Mouse (Mus musculus) layer of hippocampus, postnatal 25 days (tissue): ENCODE data around the gene 4921517D22Rik. TPM values are rescaled to one million over a fixed set of nuclear protein-coding genes. Genes with fewer than 3 reads are reported as not detected.
A peak's percentile ranks its signal among the peaks of the same experiment; 100 is the strongest.
"Not testable (repeated sequence)": the region's sequence is repeated elsewhere in the genome, so short reads cannot be mapped to it uniquely, and the experiment has no call there.

Experiments used
- DNase-seq, 2 experiments: peaks; one replicate each; pipeline ENCODE4 v3.0.0; 2022; ENCODE audit warnings: mixed read lengths in 2 of 2, low spot score in 1 of 2; ENCODE audit errors: extremely low spot score in 1 of 2
- total RNA-seq, 2 experiments: library from RNA; stranded (reverse); gene quantifications; 2 replicates each; pipeline ENCODE4 v1.2.3; 2021

The 4921517D22Rik gene
- total RNA-seq, result not detected

DNA sequence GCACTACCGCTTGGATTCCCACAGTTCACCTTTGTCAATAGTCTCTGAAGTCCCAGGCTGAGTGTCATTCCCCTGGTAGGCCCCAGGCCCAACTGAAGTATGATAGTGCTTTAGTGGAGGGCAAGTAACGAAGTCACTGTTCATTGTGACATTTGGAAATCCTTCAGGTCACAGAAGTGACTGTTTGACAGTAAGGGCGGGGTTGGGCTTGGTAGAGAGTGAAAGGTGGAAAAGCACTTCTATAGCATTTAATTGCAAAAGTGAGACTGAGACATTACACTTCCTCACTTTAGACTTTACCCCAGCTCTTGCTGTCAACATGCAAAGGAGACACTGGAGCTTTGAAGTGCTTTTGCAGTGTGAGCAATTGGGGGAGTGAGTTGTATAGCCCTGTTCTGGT, at the start of gene 4921517D22Rik:
Gene 4921517D22Rik, minus strand, starts transcription at position 101 of the 400 bp plus-strand sequence.
- no peak for DNase-seq

DNA sequence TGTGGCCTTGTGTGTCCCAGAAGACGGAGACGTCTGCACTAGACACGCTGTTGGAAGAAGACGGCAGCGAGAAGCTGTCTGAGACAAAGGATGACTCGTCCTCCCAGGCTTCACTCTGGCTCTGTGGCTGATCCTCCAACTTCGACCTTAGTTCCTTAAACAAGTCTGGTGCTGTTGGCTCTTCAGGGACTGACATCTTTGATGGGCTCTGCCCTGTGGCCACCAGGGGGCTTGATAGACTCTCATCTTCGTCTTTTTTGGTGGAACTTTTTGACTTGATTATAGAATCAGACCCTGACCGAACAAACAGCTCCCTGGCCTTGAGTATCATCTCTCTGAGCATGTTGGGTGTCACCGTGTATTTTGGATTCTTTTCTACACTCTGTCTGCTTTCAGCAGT, 47.8 kb upstream of the 4921517D22Rik start:
- DNase-seq, result no peak

DNA sequence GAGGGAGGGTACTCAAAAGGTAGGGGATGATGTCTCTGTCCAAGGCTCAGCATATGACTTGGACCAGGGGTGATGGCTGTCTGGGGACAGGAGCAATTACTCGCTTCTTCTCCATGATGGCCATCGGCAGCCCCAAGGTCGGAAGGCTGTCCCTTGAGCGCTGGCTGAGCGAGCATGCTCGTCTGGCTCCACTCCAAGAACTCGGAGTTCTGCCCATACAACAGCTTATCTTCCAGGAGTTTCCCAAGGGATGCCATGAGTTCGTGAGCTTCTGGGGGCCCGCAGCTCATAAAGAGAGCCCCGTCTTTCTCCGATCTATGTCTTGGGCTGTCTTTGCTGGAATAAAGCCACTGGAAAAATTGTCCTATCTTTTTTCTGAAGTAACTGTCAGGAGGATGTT, 47.2 kb upstream of the 4921517D22Rik start:
- no peak for DNase-seq

DNA sequence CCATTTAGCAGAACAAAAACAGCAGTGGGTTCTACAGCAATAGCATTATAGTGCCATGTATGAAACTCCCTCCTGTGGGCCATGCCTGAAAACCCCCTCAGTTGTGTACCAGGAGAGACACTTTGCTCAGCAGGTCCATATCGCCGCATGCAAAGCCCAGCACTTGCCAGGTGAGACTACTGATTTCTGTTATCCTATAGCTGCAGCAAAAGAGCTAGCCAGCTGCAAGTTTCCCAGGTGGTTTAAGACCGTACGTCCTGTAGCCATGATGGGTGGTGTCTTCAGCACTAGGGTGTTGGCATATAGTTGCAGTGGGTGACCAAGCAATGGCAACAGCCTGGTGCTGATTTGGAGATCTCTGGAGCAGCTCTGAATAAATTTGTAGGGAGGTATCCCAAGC, 45.5 kb upstream of the 4921517D22Rik start:
- DNase-seq, result no peak

DNA sequence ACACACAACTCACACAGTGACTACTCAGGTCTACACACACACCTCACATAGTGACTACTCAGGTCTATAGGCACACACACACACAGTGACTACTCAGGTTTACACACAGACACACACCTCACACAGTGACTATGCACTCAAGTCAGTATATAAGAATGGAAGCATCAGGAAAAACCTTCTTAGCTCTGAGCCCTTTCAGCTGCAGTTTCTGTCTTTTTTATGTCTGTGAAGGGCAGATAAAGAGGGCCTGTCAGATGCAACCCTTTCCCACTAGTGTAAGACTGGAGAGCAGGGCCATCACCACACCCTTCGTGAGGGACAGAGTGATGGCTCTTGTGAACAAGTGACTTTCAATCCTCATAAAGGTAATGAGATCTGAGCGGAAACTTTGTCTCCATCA, 44.5 kb upstream of the 4921517D22Rik start:
- DNase-seq, result no peak

DNA sequence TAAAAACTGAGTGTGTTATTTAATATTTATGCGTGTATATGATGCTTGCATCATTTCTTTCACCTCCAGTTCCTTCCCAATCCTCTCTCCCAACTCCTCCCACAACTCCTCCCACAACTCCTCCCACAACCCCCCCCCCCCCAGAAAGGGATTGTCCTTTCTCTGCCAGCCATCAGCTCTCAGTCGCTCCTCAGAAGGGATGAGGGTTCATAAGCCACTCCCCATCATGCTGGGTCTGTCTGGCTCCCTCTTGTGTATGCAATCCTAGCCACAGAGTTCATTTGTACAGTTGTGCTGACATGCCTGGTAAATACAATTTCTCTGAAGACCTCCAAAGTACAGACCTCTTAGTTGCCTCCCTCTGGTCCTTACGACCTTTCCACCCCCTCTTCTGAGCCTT, 41.3 kb upstream of the 4921517D22Rik start:
- DNase-seq, result no peak

DNA sequence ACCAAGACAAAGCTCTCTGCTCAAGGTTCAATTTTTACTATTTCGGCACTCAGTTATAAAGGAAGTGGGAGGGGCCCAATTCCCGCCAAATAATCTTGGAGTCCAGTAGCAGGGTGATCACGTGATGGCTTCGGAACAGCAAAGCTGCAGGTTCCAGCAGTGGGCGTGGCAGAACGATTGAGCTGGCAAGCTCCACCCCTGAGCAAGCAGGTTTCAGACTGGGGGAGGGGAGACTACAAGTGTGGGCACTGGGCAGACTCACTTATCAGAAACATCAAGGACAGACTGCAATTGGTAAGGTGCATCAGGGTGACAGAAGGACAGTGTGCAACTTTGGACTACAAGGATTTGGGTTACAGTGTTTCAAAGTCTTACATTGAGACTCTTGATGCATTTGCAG, 40.4 kb upstream of the 4921517D22Rik start:
- DNase-seq, result not testable (repeated sequence)

DNA sequence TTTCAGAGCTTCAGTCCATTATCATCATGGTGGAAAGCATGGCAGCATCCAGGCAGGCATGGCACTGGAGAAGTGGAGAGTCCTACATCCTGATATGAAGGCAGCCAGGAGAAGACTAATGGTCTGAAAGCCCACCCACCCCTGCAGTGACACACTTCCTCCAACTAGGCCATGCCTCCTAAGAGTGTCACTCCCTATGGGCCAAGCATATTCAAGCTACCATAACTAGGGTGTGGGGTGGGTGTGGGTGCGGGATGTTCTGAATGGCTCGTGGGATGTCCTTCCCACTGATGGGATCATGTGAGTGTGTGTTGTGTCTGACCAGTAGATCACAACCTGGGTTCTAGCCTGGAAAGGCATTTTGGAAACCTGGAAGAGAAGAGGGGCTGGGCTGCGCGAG, 40.0 kb upstream of the 4921517D22Rik start:
- no peak for DNase-seq

DNA sequence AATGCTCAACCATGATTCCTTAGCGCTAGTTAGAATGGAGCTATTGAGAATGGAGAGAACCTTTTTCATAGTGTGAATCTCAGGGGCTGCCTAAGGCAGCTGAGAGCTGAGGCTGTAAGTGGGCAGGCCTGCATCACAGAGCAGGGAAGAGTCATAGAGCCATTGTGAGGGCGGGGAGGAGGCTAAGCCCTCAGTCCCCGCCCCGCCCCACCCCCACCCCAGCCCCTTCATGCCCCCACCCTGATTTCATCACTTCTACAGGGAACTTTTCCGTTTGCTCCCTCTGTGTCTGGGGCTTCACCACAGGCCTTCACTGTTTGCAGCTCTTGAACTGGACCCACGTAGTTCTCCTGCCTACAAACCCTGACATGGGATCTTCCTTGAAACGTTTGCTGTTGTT, 37.7 kb upstream of the 4921517D22Rik start, which contains the start of gene Spata31d1d:
Gene Spata31d1d, minus strand, starts transcription at position 101 of the 400 bp plus-strand sequence.
- no peak for DNase-seq

DNA sequence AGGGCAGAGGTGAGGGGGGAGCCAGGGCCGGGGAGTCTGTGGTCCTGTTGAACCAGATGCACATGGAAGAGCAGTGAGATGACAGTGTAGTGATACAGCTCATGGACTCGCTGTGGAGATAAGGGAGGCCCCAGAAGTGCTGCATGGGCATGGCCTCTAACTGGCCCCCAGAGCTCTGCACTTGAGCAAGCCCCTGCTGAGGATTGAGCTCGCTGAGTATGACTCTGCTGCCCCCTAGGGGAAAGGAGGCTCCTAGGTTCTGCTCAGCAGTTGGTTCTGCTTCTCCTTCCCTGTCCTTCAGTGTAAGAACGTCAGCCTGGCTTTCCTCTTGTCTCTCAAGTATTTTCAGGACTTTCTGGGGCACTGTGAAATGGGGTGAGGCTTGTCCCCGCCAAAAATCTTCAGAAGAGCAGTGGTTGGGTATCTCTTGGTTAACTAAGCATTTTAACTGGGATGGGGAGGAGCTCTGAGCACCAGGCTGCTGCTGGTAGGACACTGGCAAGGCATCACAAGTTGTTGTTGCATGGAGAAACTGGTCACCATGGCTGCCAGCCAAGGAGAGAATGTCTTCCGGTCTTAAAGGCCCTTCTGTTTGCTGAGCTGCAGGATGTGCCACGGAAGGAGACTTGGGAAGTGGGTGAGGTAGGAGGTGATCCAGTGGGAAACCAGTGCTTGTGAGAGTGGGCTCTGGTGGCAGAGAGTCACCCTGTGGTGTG, 34.6 kb upstream of the 4921517D22Rik start:
- peak; percentile 69 to 86 for DNase-seq

DNA sequence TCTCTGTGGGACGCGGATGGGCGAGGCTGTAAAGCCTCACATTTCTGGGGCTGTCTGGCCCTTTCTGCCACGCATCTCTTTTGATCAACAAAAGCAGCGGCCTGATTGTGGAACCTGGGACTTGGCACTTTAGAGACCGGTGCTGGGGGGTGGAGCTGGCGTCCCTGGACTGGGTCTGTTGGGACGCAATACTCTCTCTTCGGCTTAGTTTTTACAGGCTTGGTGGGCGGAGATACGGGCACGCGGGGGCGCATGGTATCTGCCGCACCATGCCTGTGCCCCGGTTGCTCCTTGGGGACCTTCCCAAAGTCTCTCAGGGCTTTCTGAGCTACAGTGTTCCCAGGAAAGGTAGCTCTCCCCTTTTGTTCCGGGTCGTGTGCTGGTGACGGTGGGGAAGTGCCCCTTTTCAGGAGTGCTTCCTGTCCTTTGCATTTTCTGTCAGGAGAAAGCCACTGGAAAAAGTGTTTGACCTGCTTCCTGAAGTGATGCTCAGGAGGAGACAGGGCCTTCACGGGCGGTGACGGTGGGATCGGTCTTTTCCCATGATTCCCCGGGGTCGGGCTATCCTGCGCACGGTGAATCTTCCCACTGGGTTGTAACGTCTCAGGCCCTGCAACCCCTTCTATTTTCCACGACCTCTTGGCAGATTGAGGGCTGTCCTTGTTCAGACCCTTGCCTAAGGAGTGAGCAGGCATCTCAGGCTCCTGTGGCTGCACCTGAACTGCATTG, 32.4 kb upstream of the 4921517D22Rik start:
- DNase-seq, result no peak

DNA sequence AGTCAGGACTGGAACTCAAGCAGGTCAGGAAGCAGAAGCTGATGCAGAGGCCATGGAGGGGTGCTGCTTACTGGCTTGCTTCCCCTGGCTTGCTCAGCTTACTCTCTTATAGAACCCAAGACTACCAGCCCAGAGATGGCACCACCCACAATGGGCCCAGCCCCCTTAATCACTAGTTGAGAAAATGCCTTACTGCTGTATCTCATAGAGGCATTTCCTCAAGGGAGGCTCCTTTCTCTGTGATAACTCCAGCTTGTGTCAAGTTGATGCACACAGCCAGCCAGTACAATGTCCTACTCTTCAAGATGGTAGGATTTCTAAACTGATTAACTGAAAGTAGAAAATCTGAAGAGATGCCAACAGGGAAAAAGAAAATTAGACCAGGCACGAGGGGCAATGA, 28.2 kb upstream of the 4921517D22Rik start:
- DNase-seq, result not testable (repeated sequence)

DNA sequence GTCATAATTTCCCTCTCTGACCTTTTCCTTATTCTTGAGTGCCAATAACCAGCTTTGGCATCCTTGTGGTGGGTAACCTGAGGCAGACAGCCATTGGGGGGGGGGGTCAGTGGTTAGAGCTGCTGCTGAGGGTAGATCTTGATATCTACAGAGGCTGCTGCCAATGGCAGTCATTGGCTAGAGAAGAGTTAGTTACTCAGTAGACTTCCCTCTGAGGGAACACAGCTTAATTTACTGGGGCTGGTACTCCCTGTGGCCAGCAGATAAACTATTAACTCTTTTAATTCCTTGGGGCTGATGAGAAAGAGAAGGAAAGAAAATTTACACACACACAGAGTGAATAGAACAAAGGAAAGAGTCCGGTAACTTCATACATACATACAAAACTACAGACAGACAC, 25.6 kb upstream of the 4921517D22Rik start:
- DNase-seq, result no peak

DNA sequence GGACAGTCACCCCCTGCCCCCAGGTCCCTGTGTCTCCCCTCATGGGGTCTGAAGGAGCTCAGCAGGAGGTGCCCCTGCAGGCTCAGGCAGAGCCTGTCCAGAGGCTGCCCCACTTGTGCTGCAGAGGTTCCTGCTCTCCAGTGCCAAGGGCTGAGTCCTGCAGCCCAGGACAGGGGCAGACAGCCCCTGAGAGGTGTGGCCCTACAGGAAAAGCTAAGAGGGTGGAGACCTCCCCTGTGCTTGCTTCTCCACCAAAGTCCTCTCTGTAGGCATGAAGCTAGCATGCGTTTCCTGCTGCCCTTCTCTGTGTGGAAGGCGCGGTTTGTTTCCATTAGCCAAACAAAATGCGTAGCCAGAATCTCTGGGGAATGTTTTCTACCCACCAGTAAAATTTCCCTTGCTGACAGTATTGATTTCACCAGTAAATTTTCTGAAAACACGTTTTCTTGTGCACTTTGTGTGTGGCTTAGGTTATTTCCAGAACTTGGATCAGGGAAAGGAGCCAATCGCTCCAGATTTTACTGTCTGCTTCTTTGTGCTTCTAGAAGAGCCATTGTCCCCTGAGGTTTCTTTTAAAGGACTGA, 25.0 kb upstream of the 4921517D22Rik start:
- not testable (repeated sequence) for DNase-seq

DNA sequence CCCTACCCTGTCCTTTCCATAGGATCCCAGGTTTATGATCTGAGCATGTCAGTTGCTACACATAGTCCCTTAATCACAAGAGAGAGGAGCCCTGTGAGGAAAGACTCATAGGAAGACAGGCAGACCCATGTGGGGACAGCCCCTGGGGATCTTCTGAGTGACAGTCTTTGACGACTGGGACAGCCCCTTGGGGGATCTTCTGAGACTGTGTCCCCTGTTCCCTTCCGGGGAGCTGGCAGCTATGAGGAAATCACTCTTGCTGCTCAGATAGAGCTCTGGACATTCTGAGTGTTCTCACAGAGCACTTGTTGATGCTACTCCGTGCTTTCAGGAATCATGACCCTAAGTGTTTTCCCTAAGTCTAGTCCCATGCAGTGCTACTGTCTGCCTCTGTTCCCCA, 19.8 kb upstream of the 4921517D22Rik start:
- no peak for DNase-seq

DNA sequence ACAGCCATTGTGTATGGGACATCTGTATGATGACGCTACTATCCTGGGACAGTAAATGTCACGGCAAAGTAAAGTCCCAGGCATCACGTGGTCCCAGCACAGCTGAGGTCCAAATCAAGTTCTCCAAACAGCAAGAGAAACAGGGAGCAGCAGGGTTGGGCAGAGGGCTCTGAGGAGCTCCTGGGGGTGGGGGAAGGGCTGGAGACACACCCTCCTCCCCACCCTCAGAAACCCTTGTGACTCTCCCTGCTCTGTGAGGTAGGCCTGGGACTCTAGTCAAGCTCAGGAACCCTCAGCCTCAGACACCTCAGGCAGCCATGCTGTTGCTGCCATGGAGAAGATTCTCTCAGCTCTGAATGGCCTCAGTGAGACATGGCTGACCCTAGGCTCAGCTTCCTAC, 18.1 kb upstream of the 4921517D22Rik start, which contains the start of gene Spata31d1b:
Gene Spata31d1b, plus strand, starts transcription at position 301 of the 400 bp plus-strand sequence.
- not testable (repeated sequence) for DNase-seq

DNA sequence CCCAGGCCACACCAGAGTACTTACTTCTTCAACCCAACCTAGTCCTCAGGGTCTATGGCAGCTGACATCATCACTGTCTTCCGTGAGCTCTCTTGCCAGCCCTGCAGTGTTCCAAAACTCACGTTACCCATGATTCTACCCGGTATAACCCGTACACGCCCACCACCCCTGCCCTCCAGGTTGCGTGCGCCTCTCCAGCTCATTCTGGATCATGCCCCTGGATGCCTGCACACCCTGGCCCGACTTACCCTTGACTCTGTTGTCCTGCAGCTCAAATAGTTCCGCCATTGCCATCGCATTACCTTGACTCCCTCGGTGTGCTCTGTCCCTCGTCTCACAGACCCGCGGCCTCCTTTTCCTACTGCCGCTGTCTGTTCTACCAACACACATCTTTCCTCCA, 16.3 kb upstream of the 4921517D22Rik start, which contains the start of gene Spata31d1a:
Gene Spata31d1a, minus strand, starts transcription at position 101 of the 400 bp plus-strand sequence.
- DNase-seq, result no peak

DNA sequence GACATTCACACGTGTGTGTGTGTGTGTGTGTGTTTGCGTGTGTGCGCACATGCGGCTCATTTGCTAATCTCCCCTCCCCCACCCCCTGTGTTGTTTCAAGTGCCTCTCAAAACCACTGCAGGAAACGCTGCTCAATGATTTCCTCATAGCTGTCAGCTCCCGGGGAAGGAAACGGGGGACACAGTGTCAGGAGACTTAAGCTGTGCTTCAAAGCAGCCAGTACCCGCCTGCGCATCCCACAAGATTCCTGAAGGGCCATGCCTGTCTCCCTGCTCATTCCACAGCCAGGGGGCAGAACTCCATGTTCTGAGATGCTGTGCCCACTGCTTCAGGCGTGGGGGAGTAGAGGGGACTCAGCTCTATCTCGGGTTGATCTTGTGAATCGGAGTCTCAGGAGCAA, 10.7 kb upstream of the 4921517D22Rik start:
- DNase-seq, result no peak

DNA sequence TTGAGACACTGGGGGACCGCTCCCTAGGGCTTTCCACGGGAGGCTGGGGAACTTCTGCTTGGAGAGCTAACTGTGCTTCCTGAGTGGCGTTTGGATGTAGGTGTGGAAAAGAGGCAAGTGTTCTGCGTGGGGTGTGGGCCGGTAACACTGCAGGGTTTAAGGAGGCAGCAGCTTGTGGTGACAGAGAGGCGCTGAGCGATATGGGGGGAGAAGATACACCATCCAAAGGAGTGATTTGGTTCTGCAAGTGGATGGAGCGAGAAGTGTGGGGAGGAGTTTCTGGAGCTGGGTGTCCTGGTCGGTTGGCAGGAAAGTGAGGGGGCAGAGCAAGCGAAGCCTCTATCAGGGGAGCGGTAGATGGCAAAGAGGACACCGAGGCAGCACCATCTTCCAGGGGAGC, 9.6 kb upstream of the 4921517D22Rik start:
- no peak for DNase-seq

DNA sequence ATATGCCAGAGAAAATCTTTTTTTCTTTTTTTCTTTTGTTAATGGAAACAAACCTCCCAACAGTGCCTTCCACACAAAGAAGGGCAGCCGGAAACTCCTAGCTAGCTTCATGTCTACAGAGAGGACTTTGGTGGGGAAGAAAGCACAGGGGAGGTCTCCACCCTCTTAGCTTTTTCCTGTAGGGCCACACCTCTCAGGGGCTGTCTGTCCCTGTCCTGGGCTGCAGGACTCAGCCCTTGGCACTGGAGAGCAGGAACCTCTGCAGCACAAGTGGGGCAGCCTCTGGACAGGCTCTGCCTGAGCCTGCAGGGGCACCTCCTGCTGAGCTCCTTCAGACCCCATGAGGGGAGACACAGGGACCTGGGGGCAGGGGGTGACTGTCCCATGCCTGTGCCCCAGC, 6.2 kb upstream of the 4921517D22Rik start:
- not testable (repeated sequence) for DNase-seq

DNA sequence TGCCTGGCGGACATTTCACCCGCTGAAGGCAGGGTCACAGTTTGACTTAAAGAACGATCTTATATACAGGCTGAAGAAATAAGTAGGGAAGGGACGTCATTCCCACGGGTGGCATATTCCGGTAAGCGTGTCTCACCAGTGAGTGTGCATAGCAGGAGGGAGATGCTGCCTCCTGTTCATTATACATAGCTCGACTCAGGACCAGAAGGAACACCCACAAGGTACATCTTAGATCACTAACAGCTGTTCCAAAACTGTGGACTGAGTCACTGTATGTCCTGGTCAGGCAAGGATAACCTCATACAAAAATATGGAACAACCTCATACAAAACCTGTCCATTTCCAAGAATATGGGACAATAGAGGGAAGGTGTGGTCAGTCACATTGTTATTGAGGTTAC, 5.2 kb upstream of the 4921517D22Rik start:
- DNase-seq, result no peak
